Mouse (Mus musculus): ENCODE data around the gene Gm5849. TPM values are rescaled to one million over a fixed set of nuclear protein-coding genes. Genes with fewer than 3 reads are reported as not detected.
"Not testable (repeated sequence)": the region's sequence is repeated elsewhere in the genome, so short reads cannot be mapped to it uniquely, and the experiment has no call there.

Gm5849 gene
- not detected in 2 replicates for polyA plus RNA-seq (2012; rRNA removed)

DNA sequence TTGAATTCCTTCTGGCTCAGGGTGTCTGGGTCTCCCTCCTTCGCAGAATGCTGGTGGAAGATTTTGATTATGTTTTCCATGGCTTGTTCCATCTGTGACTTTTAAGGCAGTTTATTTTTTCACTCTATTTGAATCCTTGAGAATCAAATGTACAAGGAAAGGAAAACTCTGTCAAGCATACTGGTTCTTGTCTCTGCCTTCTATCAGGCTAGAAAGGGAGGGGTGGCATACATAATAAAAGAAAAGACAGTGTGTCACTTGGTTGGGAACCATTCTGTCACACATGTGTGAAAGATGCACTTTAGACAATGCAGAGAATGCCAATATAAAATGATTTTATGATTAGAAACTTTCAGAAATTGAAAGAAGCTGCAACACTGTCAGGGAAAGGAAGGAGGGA, at the start of gene Gm5849:
Gene Gm5849 (minus strand): TSS at position 101 of the 400 bp plus-strand sequence.
- not testable (repeated sequence) for H3K27ac ChIP-seq (ENCODE audit: control insufficient read depth, insufficient read depth, low read depth, low read length); H3K36me3 ChIP-seq (ENCODE audit: control insufficient read depth, insufficient read depth, low read length); H3K27me3 ChIP-seq (ENCODE audit: control insufficient read depth, insufficient read depth, low read length); H3K4me1 ChIP-seq (ENCODE audit: control insufficient read depth, insufficient read depth, low read length); H3K4me3 ChIP-seq (ENCODE audit: control insufficient read depth, low read depth, low read length)

DNA sequence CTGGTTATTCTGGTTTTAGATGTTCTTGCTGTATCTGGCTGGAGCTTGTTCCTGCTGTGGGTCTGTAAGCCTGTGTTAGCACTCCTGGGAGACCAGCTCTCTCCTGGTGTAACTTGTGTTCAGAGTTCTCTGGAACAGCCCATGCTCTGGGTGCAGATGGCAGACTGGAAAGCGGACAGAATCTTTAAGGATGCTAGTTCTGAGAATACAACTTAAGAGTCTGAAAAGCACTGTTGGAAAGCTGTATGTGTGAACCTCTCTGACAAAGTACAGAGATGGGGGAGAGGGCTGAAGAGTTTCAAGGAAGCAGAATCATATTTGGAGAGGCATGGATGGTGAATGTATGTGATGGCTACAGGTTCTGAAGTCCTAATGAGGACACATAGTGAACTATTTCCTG, 28.0 kb downstream of the Gm5849 start:
- Histone ChIP-seq H3K36me3 (ENCODE audit: control insufficient read depth, insufficient read depth, low read length) (no peaks in the 10 kb centered on the region), H3K4me3 (ENCODE audit: control insufficient read depth, low read depth, low read length) (no peak overlapping the region), H3K27ac (ENCODE audit: control insufficient read depth, insufficient read depth, low read depth, low read length) (no peak overlapping the region), H3K4me1 (ENCODE audit: control insufficient read depth, insufficient read depth, low read length) (no peaks in the 10 kb centered on the region), H3K27me3 (ENCODE audit: control insufficient read depth, insufficient read depth, low read length) (no peaks in the 10 kb centered on the region)
- TF ChIP-seq CTCF (IDR thresholded peaks at IDR 0.05; ENCODE audit: control insufficient read depth, insufficient read depth, insufficient replicate concordance, low read depth, low read length) (no peak), POLR2A (IDR thresholded peaks at IDR 0.05; ENCODE audit: control insufficient read depth, low read depth, low read length) (no peak)

GRCm38 (mm10) chr3:90726606-90727005, 51.1 kb downstream of the Gm5849 start, which contains the start of gene Pglyrp4:
Gene Pglyrp4, plus strand, starts transcription at chr3:90726906.
- no peaks in the 10 kb centered on the region for H3K27me3 ChIP-seq (ENCODE audit: control insufficient read depth, insufficient read depth, low read length)

More at GRCm38 (mm10) chr3:90726606-90727005, 51.1 kb downstream of the Gm5849 start, which contains the start of gene Pglyrp4:
- TF ChIP-seq POLR2A (IDR thresholded peaks at IDR 0.05; ENCODE audit: control insufficient read depth, low read depth, low read length) (no peak), CTCF (IDR thresholded peaks at IDR 0.05; ENCODE audit: control insufficient read depth, insufficient read depth, insufficient replicate concordance, low read depth, low read length) (no peak)
- Histone ChIP-seq H3K4me3 (ENCODE audit: control insufficient read depth, low read depth, low read length) (no peak within 1 kb of the TSS), H3K4me1 (ENCODE audit: control insufficient read depth, insufficient read depth, low read length) (no peaks in the 10 kb centered on the region), H3K36me3 (ENCODE audit: control insufficient read depth, insufficient read depth, low read length) (no peaks in the 10 kb centered on the region), H3K27ac (ENCODE audit: control insufficient read depth, insufficient read depth, low read depth, low read length) (no peak within 1 kb of the TSS)

Other genes starting within 250 kb of the Gm5849 start
- gene S100a16, start 240.6 kb downstream of the Gm5849 start, polyA plus RNA-seq (2012; rRNA removed), result 2.9 and 7.7 TPM in 2 replicates
- not detected in 2 replicates for gene S100a3, start 217.3 kb downstream of the Gm5849 start, polyA plus RNA-seq (2012; rRNA removed)
- not detected in 2 replicates for gene S100a2, start 187.6 kb downstream of the Gm5849 start, polyA plus RNA-seq (2012; rRNA removed)
- not detected in 2 replicates for gene Gm42674, start 176.0 kb downstream of the Gm5849 start, polyA plus RNA-seq (2012; rRNA removed)
- 0.96 and 1.9 TPM in 2 replicates for gene S100a4, start 174.1 kb downstream of the Gm5849 start, polyA plus RNA-seq (2012; rRNA removed)
- gene S100a5, start 169.4 kb downstream of the Gm5849 start, polyA plus RNA-seq (2012; rRNA removed), result not detected in 2 replicates
- 13.0 and 20.8 TPM in 2 replicates for gene S100a6, start 165.0 kb downstream of the Gm5849 start, polyA plus RNA-seq (2012; rRNA removed)
- 0.07 TPM in 1 of 2 replicates, not detected in the other for gene S100a7a, start 123.9 kb downstream of the Gm5849 start, polyA plus RNA-seq (2012; rRNA removed)
- not detected in 2 replicates for gene S100a8, start 108.9 kb downstream of the Gm5849 start, polyA plus RNA-seq (2012; rRNA removed)
- gene S100a9, start 82.2 kb downstream of the Gm5849 start, polyA plus RNA-seq (2012; rRNA removed), result not detected in 2 replicates
- 3.1 and 3.3 TPM in 2 replicates for gene Pglyrp4, start 51.0 kb downstream of the Gm5849 start, polyA plus RNA-seq (2012; rRNA removed)

All from testis, adult 2 months (tissue).